Mouse (Mus musculus) forebrain, embryonic 14.5 days (tissue): ENCODE data around the gene Gnat2. TPM values are rescaled to one million over a fixed set of nuclear protein-coding genes. Genes with fewer than 3 reads are reported as not detected.

ENCODE experiments used
- polyA plus RNA-seq: library from polyadenylated mRNA; unstranded; fragments of >200 nt; fragmentation: Nextera tagmentation; extraction: Ambion mirVana; gene quantifications from 2 replicates; pipeline ENCODE4 v1.2.1, GENCODE M21; 2014

Gene Gnat2
- polyA plus RNA-seq, 1 experiment from 2014 or later = 0.28 TPM

Other genes starting within 250 kb of the Gnat2 start
- not detected in 2 replicates for gene Eps8l3, start 215.6 kb upstream of the Gnat2 start, polyA plus RNA-seq
- 195 and 244 TPM in 2 replicates for gene Gstm5, start 197.0 kb upstream of the Gnat2 start, polyA plus RNA-seq
- 92.7 and 102 TPM in 2 replicates for gene Gstm7, start 161.0 kb upstream of the Gnat2 start, polyA plus RNA-seq
- 13.1 and 13.3 TPM in 2 replicates for gene Gstm6, start 149.0 kb upstream of the Gnat2 start, polyA plus RNA-seq
- not detected in 2 replicates for gene Gstm3, start 123.5 kb upstream of the Gnat2 start, polyA plus RNA-seq
- gene Gstm2, start 106.3 kb upstream of the Gnat2 start, polyA plus RNA-seq = 5.5 and 6.0 TPM in 2 replicates
- gene Gstm1, start 74.8 kb upstream of the Gnat2 start, polyA plus RNA-seq = 50.5 and 65.0 TPM in 2 replicates
- 15.3 and 17.6 TPM in 2 replicates for gene Gstm4, start 47.9 kb upstream of the Gnat2 start, polyA plus RNA-seq
- gene Ampd2, start 6.1 kb upstream of the Gnat2 start, polyA plus RNA-seq = 27.1 and 39.0 TPM in 2 replicates
- 157 and 172 TPM in 2 replicates for gene Gnai3, start 53.4 kb downstream of the Gnat2 start, polyA plus RNA-seq
- gene Gpr61, start 62.1 kb downstream of the Gnat2 start, polyA plus RNA-seq = 1.0 and 1.5 TPM in 2 replicates
- gene Amigo1, start 93.5 kb downstream of the Gnat2 start, polyA plus RNA-seq = 4.8 and 6.5 TPM in 2 replicates
- gene Cyb561d1, start 108.4 kb downstream of the Gnat2 start, polyA plus RNA-seq = 2.4 and 2.9 TPM in 2 replicates
- 24.1 and 30.1 TPM in 2 replicates for gene Atxn7l2, start 118.1 kb downstream of the Gnat2 start, polyA plus RNA-seq
- gene Sypl2, start 133.9 kb downstream of the Gnat2 start, polyA plus RNA-seq = 1.5 and 1.8 TPM in 2 replicates
- gene Psma5, start 164.1 kb downstream of the Gnat2 start, polyA plus RNA-seq = 295 and 324 TPM in 2 replicates
- 16.0 and 16.6 TPM in 2 replicates for gene Sort1, start 191.3 kb downstream of the Gnat2 start, polyA plus RNA-seq